Mouse (Mus musculus): ENCODE measurements around the gene Def8. TPM values are rescaled to one million over a fixed set of nuclear protein-coding genes. Genes with fewer than 3 reads are reported as not detected.
"Not testable (repeated sequence)": the region's sequence is repeated elsewhere in the genome, so short reads cannot be mapped to it uniquely, and the experiment has no call there.

The Def8 gene
- polyA plus RNA-seq, 1 experiment, result 81.6 TPM

DNA sequence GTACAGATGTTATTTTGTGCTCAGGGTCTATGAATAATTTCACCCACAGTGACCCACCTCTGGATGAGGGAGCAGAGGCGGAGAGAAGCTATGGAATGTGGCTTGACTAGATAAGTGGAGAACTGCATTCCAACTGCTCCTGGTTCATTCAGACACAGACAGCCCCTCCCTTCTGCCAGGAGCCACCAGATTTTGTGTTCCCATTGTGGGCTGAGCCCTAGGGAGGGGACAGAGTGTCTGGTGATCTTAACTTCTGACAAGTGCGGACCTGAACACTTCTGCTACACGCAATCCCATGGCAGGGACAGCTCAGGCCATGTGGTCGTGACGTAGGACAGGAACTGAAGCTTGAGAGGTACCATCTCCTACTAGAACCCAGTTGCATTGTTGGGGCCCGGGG is 23.5 kb downstream of the Def8 start:
- H3K4me3 ChIP-seq (ENCODE audit: low read depth, low read length), result peak overlapping the region; percentile 27; the same call in 1 of the 2 replicates
- H3K36me3 ChIP-seq (ENCODE audit: control insufficient read depth, insufficient read depth, low read length, poor library complexity, severe bottlenecking), result no peaks in the 10 kb centered on the region; the same call in 1 of the 2 replicates
- H3K27ac ChIP-seq (ENCODE audit: insufficient read depth, low read length), result peak overlapping the region; percentile 68
- H3K9ac ChIP-seq (ENCODE audit: low read depth, poor library complexity, severe bottlenecking), result 0 out of 2 replicates have a peak overlapping the region, but pooled peaks have one; percentile 5
- H3K4me1 ChIP-seq (ENCODE audit: control insufficient read depth, insufficient read depth, low read length), result peaks cover 4% of the 10 kb centered on the region
- no peaks in the 10 kb centered on the region for H3K27me3 ChIP-seq (ENCODE audit: control insufficient read depth, insufficient read depth, low read length, poor library complexity, severe bottlenecking)
- TF ChIP-seq CTCF (IDR thresholded peaks at IDR 0.05; ENCODE audit: low read depth, low read length), result no peak
- TF ChIP-seq EP300 (IDR thresholded peaks at IDR 0.05; ENCODE audit: insufficient read depth, low read depth, low read length), result peak; percentile 88
- no peaks in the 10 kb centered on the region for H3K9me3 ChIP-seq (replicated peaks; ENCODE audit: control insufficient read depth, insufficient read depth, low read length, poor library complexity, severe bottlenecking)

DNA sequence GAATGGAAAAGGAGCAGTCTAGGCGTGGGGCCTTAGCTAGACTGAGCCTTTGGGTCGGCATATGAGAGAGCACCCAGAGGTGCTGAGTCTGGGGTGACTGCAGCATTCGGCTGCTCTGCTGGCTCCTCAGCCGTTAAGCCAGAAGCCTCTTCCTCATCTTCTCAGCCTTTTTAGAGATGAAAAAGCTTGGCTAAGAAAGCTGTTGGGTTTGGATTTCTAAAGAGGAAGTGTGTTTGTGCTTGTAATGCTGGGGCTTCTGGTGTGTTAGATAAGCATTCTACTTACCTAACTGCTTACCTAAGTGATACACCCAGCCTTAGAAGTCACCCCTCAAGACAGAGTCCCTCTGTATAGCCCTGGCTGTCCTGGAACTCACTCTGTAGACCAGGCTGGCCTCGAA is 27.5 kb downstream of the Def8 start:
- peaks cover 5% of the 10 kb centered on the region for H3K36me3 ChIP-seq (ENCODE audit: control insufficient read depth, insufficient read depth, low read length, poor library complexity, severe bottlenecking)
- no peak for TF ChIP-seq EP300 (IDR thresholded peaks at IDR 0.05; ENCODE audit: insufficient read depth, low read depth, low read length)
- no peak for TF ChIP-seq CTCF (IDR thresholded peaks at IDR 0.05; ENCODE audit: low read depth, low read length)
- TF ChIP-seq POLR2A (IDR thresholded peaks at IDR 0.05; ENCODE audit: insufficient read depth, low read length), result no peak

DNA sequence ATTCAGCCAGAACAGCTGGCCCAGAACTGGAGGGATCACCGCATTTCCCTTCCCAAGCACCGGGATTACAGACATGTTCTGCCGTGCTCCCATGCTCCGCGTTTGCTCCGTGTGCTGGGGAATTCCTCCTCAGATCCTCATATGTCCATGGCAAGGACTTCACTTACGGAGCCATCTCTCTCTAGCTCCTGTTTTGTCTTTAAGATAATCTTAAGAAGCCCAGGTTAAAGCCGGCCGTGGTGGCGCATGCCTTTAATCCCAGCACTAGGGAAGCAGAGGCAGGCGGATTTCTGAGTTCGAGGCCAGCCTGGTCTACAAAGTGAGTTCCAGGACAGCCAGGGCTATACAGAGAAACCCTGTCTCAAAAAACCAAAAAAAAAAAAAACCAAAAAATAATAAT is 28.4 kb downstream of the Def8 start:
- not testable (repeated sequence) for H3K4me1 ChIP-seq (ENCODE audit: control insufficient read depth, insufficient read depth, low read length); H3K27ac ChIP-seq (ENCODE audit: insufficient read depth, low read length); H3K4me3 ChIP-seq (ENCODE audit: low read depth, low read length); H3K9ac ChIP-seq (ENCODE audit: low read depth, poor library complexity, severe bottlenecking); H3K9me3 ChIP-seq (replicated peaks; ENCODE audit: control insufficient read depth, insufficient read depth, low read length, poor library complexity, severe bottlenecking); H3K27me3 ChIP-seq (ENCODE audit: control insufficient read depth, insufficient read depth, low read length, poor library complexity, severe bottlenecking); H3K36me3 ChIP-seq (ENCODE audit: control insufficient read depth, insufficient read depth, low read length, poor library complexity, severe bottlenecking)

More for the DNA sequence above, 27.5 kb downstream of the Def8 start:
- Histone ChIP-seq H3K4me3 (ENCODE audit: low read depth, low read length) (no peak overlapping the region), H3K27me3 (ENCODE audit: control insufficient read depth, insufficient read depth, low read length, poor library complexity, severe bottlenecking) (no peaks in the 10 kb centered on the region), H3K4me1 (ENCODE audit: control insufficient read depth, insufficient read depth, low read length) (peaks cover 6% of the 10 kb centered on the region), H3K9ac (ENCODE audit: low read depth, poor library complexity, severe bottlenecking) (no peak overlapping the region), H3K9me3 (replicated peaks; ENCODE audit: control insufficient read depth, insufficient read depth, low read length, poor library complexity, severe bottlenecking) (no peaks in the 10 kb centered on the region), H3K27ac (ENCODE audit: insufficient read depth, low read length) (no peak overlapping the region)

DNA sequence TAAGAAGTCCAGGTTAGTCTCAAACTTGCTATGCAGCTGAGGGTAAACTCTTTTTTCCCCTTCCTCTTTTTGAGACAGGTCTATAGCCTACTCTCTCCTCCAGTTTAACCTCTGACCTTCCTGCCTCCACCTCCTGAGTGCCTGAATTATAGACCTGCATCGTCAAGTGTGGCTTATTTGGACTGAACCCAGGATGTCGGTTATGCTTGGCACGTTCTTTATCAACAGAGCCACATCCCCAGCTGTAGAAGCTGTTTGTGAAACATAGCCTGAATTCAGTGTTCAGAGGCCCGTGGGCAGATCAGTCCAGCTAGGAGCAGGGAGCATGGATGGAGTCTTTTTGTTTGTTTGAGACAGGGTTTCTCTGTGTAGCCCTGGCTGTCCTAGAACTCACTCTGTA is 28.8 kb downstream of the Def8 start:
- H3K9ac ChIP-seq (ENCODE audit: low read depth, poor library complexity, severe bottlenecking), result no peak overlapping the region
- H3K27me3 ChIP-seq (ENCODE audit: control insufficient read depth, insufficient read depth, low read length, poor library complexity, severe bottlenecking), result no peaks in the 10 kb centered on the region
- no peaks in the 10 kb centered on the region for H3K9me3 ChIP-seq (replicated peaks; ENCODE audit: control insufficient read depth, insufficient read depth, low read length, poor library complexity, severe bottlenecking)
- peaks cover 8% of the 10 kb centered on the region for H3K36me3 ChIP-seq (ENCODE audit: control insufficient read depth, insufficient read depth, low read length, poor library complexity, severe bottlenecking)
- H3K27ac ChIP-seq (ENCODE audit: insufficient read depth, low read length), result 0 out of 2 replicates have a peak overlapping the region, but pooled peaks have one; percentile 49
- TF ChIP-seq EP300 (IDR thresholded peaks at IDR 0.05; ENCODE audit: insufficient read depth, low read depth, low read length) (no peak), POLR2A (IDR thresholded peaks at IDR 0.05; ENCODE audit: insufficient read depth, low read length) (no peak), CTCF (IDR thresholded peaks at IDR 0.05; ENCODE audit: low read depth, low read length) (no peak)
- no peak overlapping the region for H3K4me3 ChIP-seq (ENCODE audit: low read depth, low read length)
- peaks cover 6% of the 10 kb centered on the region for H3K4me1 ChIP-seq (ENCODE audit: control insufficient read depth, insufficient read depth, low read length)

DNA sequence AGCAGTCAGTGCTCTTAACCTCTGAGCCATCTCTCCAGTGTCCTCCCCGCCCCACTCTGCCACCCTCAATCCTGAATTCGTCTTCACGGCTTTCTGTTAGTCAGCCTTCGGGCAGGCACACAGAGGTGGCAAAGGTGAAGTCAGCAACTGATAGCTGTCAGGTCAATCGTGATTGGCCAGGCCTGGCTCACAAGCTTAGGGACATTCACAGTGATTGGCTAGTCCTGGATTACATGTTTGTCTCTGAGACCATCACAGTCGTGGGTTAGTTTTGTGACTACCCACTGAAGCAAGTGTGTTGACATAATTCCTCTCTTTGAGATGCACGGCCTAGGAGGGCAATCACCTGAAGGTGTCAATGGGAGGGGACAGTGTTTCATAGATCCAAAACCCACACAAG is 30.0 kb downstream of the Def8 start:
- no peaks in the 10 kb centered on the region for H3K27me3 ChIP-seq (ENCODE audit: control insufficient read depth, insufficient read depth, low read length, poor library complexity, severe bottlenecking)
- peaks cover 18% of the 10 kb centered on the region for H3K36me3 ChIP-seq (ENCODE audit: control insufficient read depth, insufficient read depth, low read length, poor library complexity, severe bottlenecking)
- H3K4me3 ChIP-seq (ENCODE audit: low read depth, low read length), result no peak overlapping the region
- H3K9me3 ChIP-seq (replicated peaks; ENCODE audit: control insufficient read depth, insufficient read depth, low read length, poor library complexity, severe bottlenecking), result no peaks in the 10 kb centered on the region
- H3K4me1 ChIP-seq (ENCODE audit: control insufficient read depth, insufficient read depth, low read length), result peaks cover 2% of the 10 kb centered on the region
- TF ChIP-seq EP300 (IDR thresholded peaks at IDR 0.05; ENCODE audit: insufficient read depth, low read depth, low read length) (no peak), CTCF (IDR thresholded peaks at IDR 0.05; ENCODE audit: low read depth, low read length) (no peak), POLR2A (IDR thresholded peaks at IDR 0.05; ENCODE audit: insufficient read depth, low read length) (no peak)
- H3K27ac ChIP-seq (ENCODE audit: insufficient read depth, low read length), result peak overlapping the region; percentile 96
- no peak overlapping the region for H3K9ac ChIP-seq (ENCODE audit: low read depth, poor library complexity, severe bottlenecking)

DNA sequence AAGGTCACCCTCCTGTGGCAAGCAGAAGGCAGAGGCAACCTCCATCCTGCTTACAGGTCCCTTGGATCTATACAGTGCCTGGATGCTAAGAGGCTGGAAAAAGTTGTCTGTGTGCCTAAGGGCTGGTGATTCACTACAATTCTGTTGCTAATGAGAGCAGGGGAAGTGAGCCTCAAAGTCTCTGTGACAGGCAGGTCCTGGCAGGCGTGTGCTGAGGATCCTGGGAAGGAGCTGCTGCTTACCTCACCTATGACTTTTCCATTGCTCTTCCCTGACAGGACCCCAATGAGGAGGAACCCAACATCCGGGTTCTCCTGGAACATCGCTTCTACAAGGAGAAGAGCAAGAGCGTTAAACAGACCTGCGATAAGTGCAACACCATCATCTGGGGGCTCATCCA is 30.6 kb downstream of the Def8 start:
- Histone ChIP-seq H3K36me3 (ENCODE audit: control insufficient read depth, insufficient read depth, low read length, poor library complexity, severe bottlenecking) (peaks cover 23% of the 10 kb centered on the region), H3K27me3 (ENCODE audit: control insufficient read depth, insufficient read depth, low read length, poor library complexity, severe bottlenecking) (no peaks in the 10 kb centered on the region), H3K4me3 (ENCODE audit: low read depth, low read length) (peak overlapping the region; percentile 76), H3K27ac (ENCODE audit: insufficient read depth, low read length) (peak overlapping the region; percentile 96), H3K4me1 (ENCODE audit: control insufficient read depth, insufficient read depth, low read length) (peaks cover 2% of the 10 kb centered on the region), H3K9ac (ENCODE audit: low read depth, poor library complexity, severe bottlenecking) (peak overlapping the region; percentile 38), H3K9me3 (replicated peaks; ENCODE audit: control insufficient read depth, insufficient read depth, low read length, poor library complexity, severe bottlenecking) (no peaks in the 10 kb centered on the region)
- TF ChIP-seq EP300 (IDR thresholded peaks at IDR 0.05; ENCODE audit: insufficient read depth, low read depth, low read length) (peak; percentile 96), CTCF (IDR thresholded peaks at IDR 0.05; ENCODE audit: low read depth, low read length) (no peak), POLR2A (IDR thresholded peaks at IDR 0.05; ENCODE audit: insufficient read depth, low read length) (peak; percentile 21)

Data from ES-Bruce4 (cell line).